Mouse (Mus musculus) testis, adult 2 months (tissue): Measurements from ENCODE around the gene Aldh3b1.

Experiments used
- CTCF ChIP-seq: fragments of 200-500 bp; IDR thresholded peaks from 2 replicates; pipeline ENCODE4 v1.5.1; 2012; ENCODE audit warnings: low read depth, mild to moderate bottlenecking, inconsistent platforms, low read length, moderate library complexity; ENCODE audit not compliant: control insufficient read depth, insufficient read depth, insufficient replicate concordance
- POLR2A ChIP-seq: fragments of 200-500 bp; IDR thresholded peaks from 2 replicates; pipeline ENCODE4 v1.6.1; 2012; ENCODE audit warnings: low read depth, mild to moderate bottlenecking, inconsistent platforms, low read length, moderate library complexity; ENCODE audit not compliant: control insufficient read depth

DNA sequence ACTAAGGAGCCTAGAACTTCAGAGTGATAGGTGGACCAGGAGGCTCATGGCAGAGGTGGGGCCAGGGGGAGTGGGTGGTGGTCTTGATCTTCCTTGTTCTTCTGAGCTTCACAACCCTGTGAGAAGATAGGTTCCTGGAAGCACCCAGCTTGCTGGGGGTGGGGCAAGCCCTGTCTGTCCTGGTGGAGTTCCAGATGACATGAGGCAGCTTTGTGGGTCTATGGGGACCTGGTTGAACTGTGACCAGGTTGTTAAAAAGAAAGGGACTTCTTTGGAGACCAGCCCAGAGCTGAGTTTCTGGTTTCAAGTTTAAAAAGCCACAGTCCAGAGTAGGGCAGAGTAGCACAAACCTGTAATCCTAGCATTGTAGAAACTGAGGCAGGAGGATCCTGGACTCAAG is 29.4 kb upstream of the Aldh3b1 start:
- TF ChIP-seq CTCF (no peak), POLR2A (no peak)
